Mouse (Mus musculus) right cerebral cortex, postnatal 4 days (tissue): Measurements from ENCODE around the gene Tcf7.

Source experiments
- DNase-seq: peaks from one replicate; pipeline ENCODE4 v3.0.0-alpha.2; 2022

Gene Tcf7

GRCm38 (mm10) chr11:52264871-52265270 is 17.9 kb downstream of the Tcf7 start:
- DNase-seq = no peak

- DNase-seq = no peak
These were observed 20.5 kb downstream of the Tcf7 start for GRCm38 (mm10) chr11:52262338-52262737.

GRCm38 (mm10) chr11:52261937-52262336 is 20.9 kb downstream of the Tcf7 start:
- no peak for DNase-seq

- no peak for DNase-seq
These were observed 21.9 kb downstream of the Tcf7 start for GRCm38 (mm10) chr11:52260878-52261277.

GRCm38 (mm10) chr11:52258711-52259110 is 24.1 kb downstream of the Tcf7 start:
- DNase-seq = no peak

GRCm38 (mm10) chr11:52257376-52257775 is 25.4 kb downstream of the Tcf7 start:
- DNase-seq = no peak

- DNase-seq = no peak
These were observed 27.7 kb downstream of the Tcf7 start for GRCm38 (mm10) chr11:52255077-52255476.

- peak; percentile 49 for DNase-seq
These were observed 29.0 kb downstream of the Tcf7 start for GRCm38 (mm10) chr11:52253674-52254375.

- DNase-seq = no peak
These were observed 30.1 kb downstream of the Tcf7 start for GRCm38 (mm10) chr11:52252692-52253091.

GRCm38 (mm10) chr11:52251770-52252169 is 31.0 kb downstream of the Tcf7 start:
- no peak for DNase-seq

DNA sequence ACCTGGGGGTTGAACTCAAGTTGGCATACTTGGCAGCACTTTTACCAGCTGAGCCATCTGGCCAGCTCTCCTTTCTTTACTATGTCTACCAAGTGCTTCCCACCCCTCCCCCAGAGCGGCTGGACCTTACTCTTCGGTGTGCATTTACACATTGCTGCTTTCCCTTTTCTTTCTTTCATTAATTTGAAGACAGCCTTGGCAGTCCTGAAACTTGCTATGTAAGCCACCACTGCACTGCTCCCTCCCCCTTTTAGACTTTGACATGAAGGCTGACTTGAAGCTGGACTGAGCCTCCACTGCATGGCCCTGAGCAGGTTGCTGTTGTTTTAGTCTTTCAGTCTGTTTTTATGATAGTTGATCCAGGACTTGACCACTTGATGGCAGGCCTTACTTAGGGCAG is 33.4 kb downstream of the Tcf7 start:
- DNase-seq = no peak

DNA sequence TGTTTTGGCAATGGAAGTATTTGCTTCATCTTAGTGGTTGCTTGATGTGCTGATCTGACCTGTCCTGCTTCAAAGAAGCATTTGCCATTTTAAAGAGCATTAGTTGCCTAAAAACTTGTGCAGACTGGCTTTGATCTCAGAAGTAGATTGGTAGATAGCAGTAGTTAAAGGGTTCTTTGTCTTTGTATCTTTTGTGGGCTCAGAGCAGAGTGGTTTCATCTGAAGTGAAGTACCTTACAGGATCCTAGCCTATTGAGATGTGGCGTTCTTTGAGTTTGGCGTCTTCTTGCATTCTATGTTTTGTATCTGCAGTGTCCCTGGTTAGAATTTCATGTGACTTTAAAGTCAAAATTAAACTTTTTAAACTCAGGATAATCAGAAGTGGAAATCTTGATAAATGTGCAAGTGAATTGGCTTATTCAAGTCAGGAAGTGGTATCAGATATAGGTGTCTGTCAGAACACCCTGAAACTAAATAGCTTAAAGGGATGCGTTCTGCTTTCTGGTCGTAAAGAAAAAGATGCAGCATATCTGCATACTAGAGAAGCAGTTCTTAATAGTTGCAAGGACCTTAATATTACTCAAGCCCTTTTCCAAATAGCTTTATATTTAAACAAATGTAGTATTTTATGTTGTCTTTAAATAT is 41.8 kb downstream of the Tcf7 start:
- no peak for DNase-seq

DNA sequence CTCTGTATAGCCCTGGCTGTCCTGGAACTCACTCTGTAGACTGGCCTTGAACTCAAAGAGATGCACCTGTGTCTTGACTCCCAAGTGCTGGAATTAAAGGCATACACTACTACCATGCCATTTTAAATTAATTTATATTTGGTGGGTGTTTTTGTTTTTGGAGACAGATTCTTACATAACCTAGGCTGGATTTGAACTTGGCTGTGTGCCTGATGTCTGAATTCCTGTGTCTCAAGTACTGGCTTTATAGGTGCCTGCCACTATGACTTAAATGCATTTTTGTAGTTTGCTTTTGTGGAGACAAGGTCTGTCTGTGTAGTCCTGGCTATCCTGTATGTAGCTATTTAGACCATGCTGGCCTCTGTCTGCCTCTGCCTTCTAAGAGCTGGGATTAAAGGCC is 48.3 kb downstream of the Tcf7 start:
- DNase-seq = no peak

DNA sequence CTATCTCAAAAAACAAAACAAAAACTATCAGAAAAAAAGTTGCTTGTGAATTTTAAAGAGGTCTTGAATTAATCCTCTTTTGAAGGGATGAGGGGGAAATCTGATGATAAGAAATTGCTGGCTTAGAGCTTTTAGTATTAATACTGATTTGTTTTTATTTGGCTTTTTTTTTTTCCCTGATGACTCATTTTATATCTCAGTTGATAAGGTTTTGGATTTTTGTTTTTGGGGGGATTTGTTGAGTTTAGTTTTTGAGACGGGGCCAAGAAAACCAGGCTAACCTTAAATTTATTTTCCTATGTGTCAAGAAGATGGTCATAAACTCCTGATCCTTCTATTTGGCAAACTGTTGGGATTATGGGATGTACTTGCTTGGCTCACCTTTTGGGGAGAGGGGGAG is 48.9 kb downstream of the Tcf7 start:
- DNase-seq = no peak

DNA sequence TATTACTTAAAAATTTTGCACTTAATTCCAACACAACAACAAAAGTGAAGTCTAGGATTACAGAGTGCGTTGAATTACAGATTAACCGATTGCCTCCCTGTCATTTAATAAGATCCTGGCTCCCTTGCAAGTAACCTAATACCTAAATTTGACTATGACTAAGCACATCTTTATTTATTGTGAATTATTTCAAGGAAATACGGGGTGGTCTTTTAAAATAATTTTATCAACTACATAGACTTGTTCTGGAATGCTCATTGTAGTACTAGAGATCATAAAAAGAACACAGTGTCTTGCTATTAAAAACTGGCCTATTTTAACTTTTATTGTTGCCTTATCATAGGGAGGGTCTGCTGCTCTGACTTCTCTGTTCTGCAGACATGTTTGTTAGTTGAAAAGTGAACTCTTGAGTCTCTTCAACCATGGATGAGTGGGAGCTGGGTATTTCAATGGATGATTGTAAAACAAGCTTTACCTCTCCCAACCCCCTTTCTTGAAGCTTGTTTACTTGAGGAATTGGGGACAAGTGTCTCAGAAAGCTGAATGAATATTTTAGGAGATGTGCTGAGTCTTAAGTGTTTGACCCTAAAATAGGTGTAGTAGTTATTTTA is 49.7 kb downstream of the Tcf7 start:
- no peak for DNase-seq

GRCm38 (mm10) chr11:52231606-52232541 is 50.9 kb downstream of the Tcf7 start, which contains the start of gene Skp1a:
Gene Skp1a, plus strand, starts transcription at chr11:52231995.
- DNase-seq = peak; percentile 95

- no peak for DNase-seq
These were observed 52.1 kb downstream of the Tcf7 start for GRCm38 (mm10) chr11:52230694-52231093.

DNA sequence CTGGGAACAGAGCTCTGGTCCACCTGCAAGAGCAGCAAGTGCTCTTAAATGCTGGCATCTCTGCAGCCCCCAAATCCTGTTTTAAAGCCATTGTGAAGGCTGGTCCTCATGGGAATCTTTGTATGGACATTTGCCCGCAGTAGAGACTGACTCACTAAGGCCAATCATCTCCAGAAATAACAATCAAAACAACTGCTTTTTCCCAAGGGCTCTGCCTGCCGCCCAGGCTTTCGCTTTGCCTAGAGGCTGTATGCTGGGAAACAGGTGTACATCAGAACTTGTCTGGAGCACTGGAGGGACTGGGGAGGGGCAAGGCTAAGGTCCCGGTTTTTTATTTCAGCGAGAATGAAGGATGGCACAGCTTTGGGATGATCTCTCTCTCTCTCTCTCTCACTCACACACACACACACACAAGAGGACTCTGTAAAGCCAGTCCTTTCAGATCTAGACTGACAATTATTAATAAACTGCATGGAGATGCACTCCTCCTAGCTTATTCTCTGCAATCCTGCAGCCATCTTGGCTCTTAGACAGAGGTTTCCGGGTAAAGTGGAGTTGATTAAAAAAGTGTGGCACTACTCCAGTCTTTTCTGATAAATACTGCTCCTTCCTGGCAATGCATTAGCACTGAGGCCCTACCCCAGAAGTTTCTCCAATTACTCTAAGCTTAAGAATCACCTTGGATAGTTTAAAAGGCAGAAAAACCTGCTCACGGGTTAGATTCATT is 53.9 kb downstream of the Tcf7 start:
- no peak for DNase-seq

DNA sequence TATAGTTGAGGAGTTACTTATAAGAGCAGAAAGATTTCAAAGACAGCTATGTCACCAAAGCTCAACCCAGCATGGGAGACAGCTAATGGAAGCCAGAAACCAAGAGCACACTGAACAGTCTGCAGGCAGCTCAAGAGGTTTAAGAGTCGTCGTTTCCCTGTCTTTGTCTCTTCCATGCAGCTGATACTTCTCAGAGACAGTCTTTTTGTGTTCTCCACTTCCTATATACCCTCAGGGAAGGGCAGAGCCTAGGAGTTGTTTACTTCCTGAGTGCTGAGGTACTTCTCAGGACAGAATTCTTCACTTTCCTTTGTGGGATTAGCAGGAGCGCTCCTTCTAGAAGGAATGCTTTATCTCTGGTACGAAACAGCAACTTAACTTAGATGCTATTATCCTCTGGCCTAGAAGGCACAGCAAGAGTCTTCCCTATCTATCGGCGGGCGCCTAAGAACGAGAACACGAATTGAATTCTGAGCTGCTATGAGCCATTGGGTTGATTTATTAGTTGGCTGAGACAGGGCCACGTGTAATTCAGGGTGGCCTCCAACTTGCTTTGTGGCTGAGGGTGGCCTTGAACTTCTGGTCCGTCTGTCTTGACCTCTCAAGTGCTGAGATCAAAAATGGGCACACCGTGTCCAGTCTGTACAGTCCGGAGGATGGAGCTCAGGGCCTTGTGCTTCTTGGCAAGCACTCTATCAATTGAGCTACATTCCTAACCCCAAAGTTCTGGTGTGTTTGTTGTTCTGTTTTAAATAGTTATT is 55.2 kb downstream of the Tcf7 start:
- DNase-seq = no peak

DNA sequence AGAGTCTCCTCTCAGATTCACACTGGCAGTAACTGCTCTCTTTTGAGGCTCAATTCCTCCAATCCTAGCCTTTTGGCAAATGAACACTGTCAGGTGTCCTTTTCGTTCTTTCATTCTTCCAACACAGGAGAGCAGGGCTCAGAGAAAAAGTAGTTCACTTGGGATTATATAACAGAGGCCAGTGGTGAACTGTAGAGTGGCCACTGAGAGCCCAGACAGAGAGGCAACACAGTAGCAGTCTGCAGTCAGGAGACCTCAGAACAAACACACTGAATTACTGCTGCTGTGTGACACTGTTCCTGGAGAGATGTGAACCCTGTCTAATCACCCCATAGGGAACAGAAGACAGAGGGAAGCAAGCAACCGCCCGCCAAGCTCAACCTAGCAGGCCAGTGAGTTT is 55.8 kb downstream of the Tcf7 start:
- DNase-seq = no peak

DNA sequence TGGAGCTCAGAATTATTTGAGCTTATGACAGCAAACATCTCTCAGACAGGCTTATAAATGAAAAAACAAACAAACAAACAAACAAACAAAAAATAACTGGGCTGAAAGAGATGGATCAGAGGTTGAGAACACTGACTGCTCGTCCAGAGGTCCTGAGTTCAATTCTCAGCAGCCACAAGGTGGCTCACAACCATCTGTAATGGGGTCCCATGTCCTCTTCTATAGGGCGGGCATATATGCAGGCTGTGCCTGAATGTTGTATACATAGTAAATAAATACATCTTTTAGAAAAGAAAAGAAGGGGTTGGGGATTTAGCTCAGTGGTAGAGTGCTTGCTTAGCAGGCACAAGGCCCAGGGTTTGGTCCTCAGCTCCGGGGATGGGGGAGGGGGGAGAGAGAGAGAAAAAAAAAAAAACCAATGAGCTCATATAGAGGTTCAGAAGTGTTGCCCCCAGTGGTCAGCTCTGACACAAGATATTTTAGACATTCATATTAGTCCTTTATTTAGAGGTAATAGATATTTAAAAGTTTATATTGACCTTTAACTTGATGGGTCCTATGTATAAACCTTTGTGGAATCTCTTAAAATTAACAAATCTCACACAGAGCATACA is 56.7 kb downstream of the Tcf7 start:
- DNase-seq = no peak
